In genomic region chr11:84767898-84768297, GRCm38 (mm10) we compare ENCODE assay signal across 24 mouse cellular contexts. TPM values are rescaled to one million over a fixed set of nuclear protein-coding genes. Genes with fewer than 3 reads are reported as not detected.
A peak's percentile ranks its signal among the peaks of the same experiment; 100 is the strongest.
DNase-seq lines count a peak whose midpoint lies in the region; ATAC-seq lines count a peak whose summit lies in the region.
"Had no signal": no experiment of that assay in that cellular context is flagged by ENCODE, and none has a peak within 500 bp of the region (broad histone marks: within the 10 kb centered on the region; RNA-seq: fewer than 3 reads in every experiment).

No protein-coding gene starts in this region.

- 0 out of 2 replicates have a peak overlapping the region, but pooled peaks have one; percentile 47 for H3K27ac ChIP-seq in hindbrain, embryonic 11.5 days (ENCODE audit: low read depth, low read length)
- no peak overlapping the region for H3K27ac ChIP-seq in hindbrain, embryonic 16.5 days (ENCODE audit: low read depth, low read length)
- H3K27ac ChIP-seq: embryonic facial prominence, embryonic 15.5 days; heart, adult 2 months; left cerebral cortex, adult 2 months had no signal

- ATAC-seq in hindbrain, embryonic 11.5 days (ENCODE audit: low FRiP score): no peak
- no peak for ATAC-seq in hindbrain, embryonic 16.5 days
- ATAC-seq: activated CD4-positive, CD25-positive, alpha-beta regulatory T cell, adult 4 months; CD4-positive, CD25-positive, alpha-beta regulatory T cell, adult 4 months; intestine, postnatal 0 days; midbrain, embryonic 16.5 days had no signal

- no peaks in the 10 kb centered on the region for H3K36me3 ChIP-seq in hindbrain, embryonic 11.5 days (ENCODE audit: control insufficient read depth, insufficient read depth, low read length)
- no peaks in the 10 kb centered on the region for H3K36me3 ChIP-seq in hindbrain, embryonic 16.5 days (ENCODE audit: control insufficient read depth, insufficient read depth, low read length)
- H3K36me3 ChIP-seq: embryonic facial prominence, embryonic 15.5 days had no signal

- H3K9ac ChIP-seq in hindbrain, embryonic 11.5 days (ENCODE audit: low read depth, low read length): no peak overlapping the region
- no peak overlapping the region; the same call in 1 of the 2 replicates for H3K9ac ChIP-seq in hindbrain, embryonic 16.5 days (ENCODE audit: low read depth, low read length)
- H3K9ac ChIP-seq: embryonic facial prominence, embryonic 15.5 days had no signal

- H3K9me3 ChIP-seq in hindbrain, embryonic 11.5 days (ENCODE audit: control insufficient read depth, low read length): no peaks in the 10 kb centered on the region
- H3K9me3 ChIP-seq in hindbrain, embryonic 16.5 days (ENCODE audit: control insufficient read depth, low read length): no peaks in the 10 kb centered on the region
- H3K9me3 ChIP-seq: embryonic facial prominence, embryonic 15.5 days had no signal

- H3K4me1 ChIP-seq in hindbrain, embryonic 11.5 days (replicated peaks; ENCODE audit: control insufficient read depth, insufficient read depth, low read length): peaks cover 17% of the 10 kb centered on the region
- peaks cover 11% of the 10 kb centered on the region for H3K4me1 ChIP-seq in hindbrain, embryonic 16.5 days (ENCODE audit: control insufficient read depth, insufficient read depth, low read depth, low read length)

- no peak overlapping the region for H3K4me2 ChIP-seq in hindbrain, embryonic 11.5 days (replicated peaks; ENCODE audit: low read depth, low read length)
- no peak overlapping the region for H3K4me2 ChIP-seq in hindbrain, embryonic 16.5 days (ENCODE audit: low read length)
- H3K4me2 ChIP-seq: embryonic facial prominence, embryonic 15.5 days; liver, embryonic 11.5 days had no signal

- H3K27me3 ChIP-seq in hindbrain, embryonic 11.5 days (ENCODE audit: control insufficient read depth, insufficient read depth, low read length): peaks cover 5% of the 10 kb centered on the region
- H3K27me3 ChIP-seq in hindbrain, embryonic 16.5 days (replicated peaks; ENCODE audit: control insufficient read depth, insufficient read depth, low read length): no peaks in the 10 kb centered on the region

- no peak overlapping the region for H3K4me3 ChIP-seq in hindbrain, embryonic 11.5 days (ENCODE audit: low read depth, low read length)
- H3K4me3 ChIP-seq in hindbrain, embryonic 16.5 days (ENCODE audit: low read length): no peak overlapping the region
- H3K4me3 ChIP-seq: embryonic facial prominence, embryonic 15.5 days; heart, adult 2 months; left cerebral cortex, adult 2 months had no signal

- 78% methylated on average over 6 of the region's 6 CpGs for whole genome bisulfite sequencing in hindbrain, embryonic 11.5 days
- 49% methylated on average over 6 of the region's 6 CpGs for WGBS in hindbrain, embryonic 16.5 days

- DNase-seq in adrenal gland, adult 2 months: peak; percentile 52
- DNase-seq in adrenal gland, postnatal 4 days (ENCODE audit: low spot score in 2 of 2): no peak
- DNase-seq in hindbrain, embryonic 11.5 days (ENCODE audit: low spot score): no peak
- peak; percentile 9 for DNase-seq in ovary, postnatal 36 days (ENCODE audit: low spot score)
- no peak for DNase-seq in ovary, postnatal 14 days (ENCODE audit: low spot score)
- no peak for DNase-seq in frontal cortex, postnatal 10 days (ENCODE audit: low spot score in 2 of 2)
- no peak for DNase-seq in thymus, postnatal 25 days
- DNase-seq: cerebellum, adult 11 months; cerebellum, postnatal 25 days; embryo, embryonic 11 days; gastrocnemius, postnatal 10 days; lung, adult 18-20 months; lung, postnatal 14 days; spleen, adult 18-20 months; thymus, postnatal 36 days had no signal

RNA-seq across cellular contexts. Expression of gene Mrm1, which starts 51.4 kb away (rescaled TPM):
- 10 to 100 TPM; 12.1 to 19.1 TPM for total RNA-seq in adrenal gland, adult 2 months (2021)
- 20.8 and 23.1 TPM in 2 replicates for polyA plus RNA-seq in adrenal gland, adult 2 months (2012; rRNA removed)
- total RNA-seq in adrenal gland, postnatal 4 days (2021): 10 to 100 TPM; 24.5 to 26.0 TPM
- polyA plus RNA-seq in hindbrain, embryonic 11.5 days (2014; fragmentation: Nextera tagmentation; extraction: Ambion mirVana): 11.2 and 13.3 TPM in 2 replicates
- polyA plus RNA-seq in hindbrain, embryonic 16.5 days (2015; fragmentation: Nextera tagmentation; extraction: Ambion mirVana): 18.9 and 26.0 TPM in 2 replicates

Comparison
In these comparisons a context has a peak if more than half of its experiments do, and no peak if none do; other contexts are left out.
1. DNase-seq: peak in adrenal gland, adult 2 months (single experiment) and ovary, postnatal 36 days (single experiment); none in adrenal gland, postnatal 4 days (0 of 2), hindbrain, embryonic 11.5 days (single experiment), ovary, postnatal 14 days (single experiment), frontal cortex, postnatal 10 days (0 of 2) and thymus, postnatal 25 days (single experiment).